Mouse (Mus musculus) ES-Bruce4 (cell line): ENCODE results near the gene Nol6. TPM values are rescaled to one million over a fixed set of nuclear protein-coding genes. Genes with fewer than 3 reads are reported as not detected.
A peak's percentile ranks its signal among the peaks of the same experiment; 100 is the strongest.

ENCODE experiments used
- H3K27ac ChIP-seq: 2 replicates; pipeline ENCODE4 v1.5.1; 2012; ENCODE audit warnings: low read length, inconsistent platforms; ENCODE audit not compliant: insufficient read depth
- H3K27me3 ChIP-seq: 2 replicates; pipeline ENCODE4 v1.6.1; 2012; ENCODE audit warnings: mild to moderate bottlenecking, low read length, inconsistent platforms; ENCODE audit not compliant: control insufficient read depth, poor library complexity, insufficient read depth, severe bottlenecking
- H3K36me3 ChIP-seq: 2 replicates; pipeline ENCODE4 v1.6.1; 2012; ENCODE audit warnings: inconsistent platforms, mild to moderate bottlenecking, low read length, moderate library complexity; ENCODE audit not compliant: control insufficient read depth, poor library complexity, insufficient read depth, severe bottlenecking
- H3K4me1 ChIP-seq: one replicate; pipeline ENCODE4 v1.8.1; 2011; ENCODE audit warnings: low read length; ENCODE audit not compliant: control insufficient read depth, insufficient read depth
- H3K4me3 ChIP-seq: 2 replicates; pipeline ENCODE4 v1.5.1; 2011; ENCODE audit warnings: low read depth, mild to moderate bottlenecking, low read length
- H3K9ac ChIP-seq: 2 replicates; pipeline ENCODE4 v1.6.1; 2012; ENCODE audit warnings: low read depth, mild to moderate bottlenecking, inconsistent platforms; ENCODE audit not compliant: poor library complexity, severe bottlenecking
- H3K9me3 ChIP-seq: replicated peaks from 2 replicates; pipeline ENCODE4 v1.6.1; 2012; ENCODE audit warnings: mild to moderate bottlenecking, low read length, inconsistent platforms; ENCODE audit not compliant: control insufficient read depth, poor library complexity, insufficient read depth, severe bottlenecking
- CTCF ChIP-seq: IDR thresholded peaks from one replicate; pipeline ENCODE4 v1.8.1; 2011; ENCODE audit warnings: low read depth, low read length
- EP300 ChIP-seq: IDR thresholded peaks from 2 replicates; pipeline ENCODE4 v1.6.1; 2011; ENCODE audit warnings: low read depth, low read length; ENCODE audit not compliant: insufficient read depth
- POLR2A ChIP-seq: IDR thresholded peaks from one replicate; pipeline ENCODE4 v1.8.1; 2011; ENCODE audit warnings: low read length; ENCODE audit not compliant: insufficient read depth
- polyA plus RNA-seq: library from polyadenylated mRNA; stranded (reverse); fragments of >200 nt; gene quantifications from 2 replicates; pipeline ENCODE4 v1.2.4, GENCODE M21; 2011; ENCODE audit warnings: low read depth; ENCODE audit not compliant: missing spikeins, insufficient read depth, insufficient read length

Nol6 gene
- polyA plus RNA-seq, 1 experiment: 56.1 TPM

DNA sequence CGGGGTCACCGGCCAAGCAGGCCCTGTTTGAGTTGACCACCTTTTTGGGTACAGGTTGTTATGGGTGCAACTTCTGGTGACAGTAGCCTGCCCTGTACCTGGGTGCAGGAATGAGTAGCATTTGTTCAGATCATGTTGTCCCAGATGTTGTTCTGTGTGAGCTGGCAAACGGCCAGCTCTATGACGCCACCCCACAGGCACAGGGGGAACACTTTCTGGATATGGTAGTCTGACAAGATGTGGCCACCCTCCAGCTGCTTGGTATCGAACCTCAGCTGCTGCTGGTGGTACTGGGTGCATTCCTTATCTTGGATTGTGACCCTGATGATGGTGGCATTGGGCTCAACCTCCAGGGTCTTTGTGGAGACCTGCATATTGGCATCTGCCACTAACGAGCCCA lies 8.2 kb upstream of the Nol6 start:
- Histone ChIP-seq H3K27me3 (no peaks in the 10 kb centered on the region), H3K9ac (no peak overlapping the region), H3K27ac (no peak overlapping the region), H3K36me3 (no peaks in the 10 kb centered on the region), H3K4me3 (no peak overlapping the region), H3K9me3 (no peaks in the 10 kb centered on the region), H3K4me1 (no peaks in the 10 kb centered on the region)
- TF ChIP-seq POLR2A: no peak
- no peak for TF ChIP-seq CTCF
- no peak for TF ChIP-seq EP300

DNA sequence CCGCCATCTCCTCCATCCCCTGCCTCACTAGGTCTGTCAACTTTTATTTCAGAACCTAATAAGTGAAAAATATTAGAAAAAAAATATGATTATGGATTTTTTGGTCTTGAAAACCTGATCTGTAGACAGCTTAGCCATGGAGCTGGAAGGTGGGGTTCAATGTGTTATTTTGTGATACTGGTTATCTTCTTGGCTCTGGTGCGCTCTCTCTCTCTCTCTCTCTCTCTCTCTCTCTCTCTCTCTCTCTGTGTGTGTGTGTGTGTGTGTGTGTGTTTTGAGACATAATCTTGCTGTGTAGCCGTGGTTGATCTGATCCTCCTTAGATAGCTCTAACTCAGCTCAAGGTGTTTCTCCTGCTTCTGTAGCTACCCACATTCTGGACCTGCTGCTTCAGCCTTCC lies 5.6 kb upstream of the Nol6 start:
- no peaks in the 10 kb centered on the region for H3K36me3 ChIP-seq
- H3K9ac ChIP-seq: no peak overlapping the region
- no peak overlapping the region for H3K27ac ChIP-seq
- no peaks in the 10 kb centered on the region for H3K9me3 ChIP-seq
- no peak overlapping the region for H3K4me3 ChIP-seq
- H3K27me3 ChIP-seq: no peaks in the 10 kb centered on the region
- TF ChIP-seq CTCF (no peak), POLR2A (no peak), EP300 (no peak)
- no peaks in the 10 kb centered on the region for H3K4me1 ChIP-seq

DNA sequence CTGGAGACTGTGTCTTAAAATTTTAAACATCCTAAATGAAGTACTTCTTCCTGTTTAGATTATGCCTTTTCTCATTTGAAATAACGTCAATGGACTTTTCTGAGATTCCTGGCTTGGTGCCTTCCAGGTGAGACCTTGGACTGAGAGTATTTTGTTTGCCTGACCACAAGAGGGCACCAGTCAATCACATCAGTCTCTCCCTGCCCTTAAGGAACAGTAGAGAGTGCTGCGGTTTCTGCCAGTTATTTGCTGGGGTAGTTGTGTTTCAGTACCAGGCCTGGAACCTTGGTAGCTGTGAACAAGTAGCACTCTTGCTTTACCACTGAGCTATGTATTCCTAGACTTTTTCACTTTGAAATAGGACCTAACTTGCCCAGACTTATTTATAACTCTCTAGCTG lies 5.2 kb upstream of the Nol6 start:
- H3K27ac ChIP-seq: no peak overlapping the region
- H3K27me3 ChIP-seq: no peaks in the 10 kb centered on the region
- no peak overlapping the region for H3K4me3 ChIP-seq
- no peak overlapping the region for H3K9ac ChIP-seq
- no peaks in the 10 kb centered on the region for H3K36me3 ChIP-seq
- TF ChIP-seq CTCF: peak; percentile 57
- no peak for TF ChIP-seq EP300
- no peak for TF ChIP-seq POLR2A
- H3K9me3 ChIP-seq: no peaks in the 10 kb centered on the region
- no peaks in the 10 kb centered on the region for H3K4me1 ChIP-seq

DNA sequence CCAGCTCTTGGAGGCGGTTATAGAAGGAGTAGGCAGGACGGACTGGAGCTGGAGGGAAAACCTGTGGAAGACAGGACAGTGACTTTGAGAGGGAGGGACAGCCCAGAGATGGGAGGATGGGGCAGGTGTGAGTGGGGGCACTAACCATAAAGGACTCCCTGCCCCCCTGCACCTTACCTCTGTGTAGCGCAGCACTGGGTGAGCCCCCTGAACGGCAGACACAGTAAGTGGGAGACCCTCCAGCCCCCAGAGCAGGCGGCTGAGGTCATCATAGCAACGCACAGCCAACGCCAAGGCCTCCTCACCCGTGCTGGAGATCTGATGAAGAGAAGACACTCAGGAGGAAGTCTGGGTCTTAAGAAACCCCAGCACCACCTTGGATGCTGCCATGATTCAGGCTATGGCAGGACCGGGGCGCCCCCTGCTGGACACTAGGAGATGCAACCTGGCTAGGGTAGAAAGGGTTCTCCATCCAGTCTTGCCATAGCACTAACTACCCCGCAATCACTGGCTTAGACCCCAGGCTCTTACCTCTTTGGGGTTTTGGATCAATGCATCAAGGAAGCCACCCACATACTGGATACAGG lies 5.5 kb downstream of the Nol6 start:
- no peak overlapping the region for H3K4me3 ChIP-seq
- H3K9ac ChIP-seq: no peak overlapping the region
- H3K27me3 ChIP-seq: no peaks in the 10 kb centered on the region
- TF ChIP-seq POLR2A (no peak), CTCF (peak; percentile 85), EP300 (0 out of 2 replicates have a peak, but pooled peaks have one; percentile 17)
- peaks cover 3% of the 10 kb centered on the region for H3K4me1 ChIP-seq
- no peaks in the 10 kb centered on the region for H3K9me3 ChIP-seq
- peaks cover 81% of the 10 kb centered on the region for H3K36me3 ChIP-seq
- no peak overlapping the region for H3K27ac ChIP-seq

DNA sequence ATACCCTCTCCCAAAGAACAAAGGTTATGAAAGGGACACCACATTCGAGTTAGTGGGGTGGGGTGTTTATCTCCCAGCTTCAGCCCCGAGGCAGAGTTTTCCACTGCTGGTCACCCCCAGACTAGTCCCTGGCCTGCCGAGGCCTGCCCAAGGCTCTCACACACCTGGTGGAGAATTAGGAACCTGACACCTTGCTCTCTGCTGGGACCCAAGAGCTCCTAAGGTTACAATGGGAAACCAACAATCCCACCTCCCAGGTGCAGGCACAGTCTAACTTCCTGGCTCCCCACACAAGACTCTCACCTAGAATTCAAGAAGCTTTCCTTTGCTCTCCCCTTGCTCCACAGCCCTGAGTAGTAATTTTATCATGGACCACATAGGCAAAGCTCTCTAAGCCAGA lies 7.4 kb downstream of the Nol6 start:
- no peak overlapping the region for H3K9ac ChIP-seq
- TF ChIP-seq POLR2A: no peak
- TF ChIP-seq EP300: no peak
- TF ChIP-seq CTCF: no peak
- no peak overlapping the region for H3K27ac ChIP-seq
- H3K27me3 ChIP-seq: no peaks in the 10 kb centered on the region
- H3K36me3 ChIP-seq: peaks cover 68% of the 10 kb centered on the region
- H3K4me3 ChIP-seq: no peak overlapping the region
- H3K9me3 ChIP-seq: no peaks in the 10 kb centered on the region
- H3K4me1 ChIP-seq: peaks cover 2% of the 10 kb centered on the region

DNA sequence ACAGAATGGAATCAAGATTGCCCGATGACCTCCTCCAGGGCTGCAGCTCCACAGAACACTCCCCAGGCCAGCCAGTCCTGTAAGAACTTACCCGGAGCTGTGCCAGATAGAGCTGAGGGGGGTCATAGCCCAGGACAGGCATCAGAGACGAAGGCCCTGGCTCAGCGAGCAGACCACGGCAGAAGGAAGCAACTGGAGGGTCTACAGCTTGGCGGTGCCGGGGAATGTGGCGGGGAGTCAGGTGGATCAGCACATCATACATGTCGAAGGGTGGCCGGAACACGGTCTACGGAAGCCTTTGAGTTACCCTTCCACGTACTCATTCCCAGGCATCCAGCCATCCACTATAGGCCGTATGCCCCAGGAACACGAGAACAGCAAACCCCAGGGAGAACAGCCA lies 8.5 kb downstream of the Nol6 start:
- H3K4me1 ChIP-seq: peaks cover 2% of the 10 kb centered on the region
- H3K27me3 ChIP-seq: no peaks in the 10 kb centered on the region
- no peak for TF ChIP-seq CTCF
- no peak for TF ChIP-seq EP300
- TF ChIP-seq POLR2A: no peak
- no peak overlapping the region for H3K27ac ChIP-seq
- H3K9ac ChIP-seq: no peak overlapping the region
- peaks cover 58% of the 10 kb centered on the region for H3K36me3 ChIP-seq
- no peak overlapping the region for H3K4me3 ChIP-seq
- H3K9me3 ChIP-seq: no peaks in the 10 kb centered on the region
